Mouse (Mus musculus) spleen, postnatal 10 days (tissue): ENCODE data around the gene Aspa.

ENCODE experiments used
- DNase-seq, 2 experiments: peaks; one replicate each; pipeline ENCODE4 v3.0.0; 2021 to 2022; ENCODE audit warnings: low spot score in 2 of 2

Aspa gene

DNA sequence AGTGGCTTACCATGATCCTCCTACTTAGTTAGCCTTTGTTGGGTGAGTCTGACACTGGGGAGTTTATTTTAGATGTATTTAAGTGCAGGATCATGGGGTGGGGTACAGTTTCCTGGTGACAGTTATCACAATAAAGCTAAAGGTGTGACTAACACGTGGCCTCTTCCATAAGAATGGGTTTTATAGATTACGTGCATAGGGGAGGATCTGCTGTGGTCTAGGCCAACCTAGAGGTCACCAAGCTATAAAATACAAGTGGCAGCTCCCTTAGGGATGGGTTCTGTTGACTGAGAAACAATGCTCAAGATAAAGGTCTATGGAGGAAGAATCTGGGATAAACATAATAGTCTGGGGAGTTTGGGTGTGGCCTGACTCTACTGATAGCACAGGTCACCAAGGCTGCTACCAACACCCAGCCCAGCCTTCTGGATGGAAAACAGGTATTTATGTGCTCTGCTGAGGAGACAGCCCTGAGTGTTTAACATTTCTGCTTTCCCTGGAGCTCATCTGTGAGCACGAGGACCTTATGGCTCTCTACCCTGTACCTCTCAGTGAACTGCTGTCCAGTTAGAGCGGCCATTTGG lies 71.9 kb downstream of the Aspa start:
- no peak for DNase-seq
